Mouse (Mus musculus) kidney, postnatal 14 days (tissue): ENCODE measurements around the gene Brf1.

Experiments
- DNase-seq: peaks from one replicate; pipeline ENCODE4 v3.0.0; 2022; ENCODE audit warnings: mixed read lengths

Brf1 gene

GRCm38 (mm10) chr12:112932647-112933046 lies 67.9 kb downstream of the Brf1 start:
- DNase-seq: no peak

GRCm38 (mm10) chr12:112929562-112930352 lies 70.7 kb downstream of the Brf1 start, which contains the start of gene Jag2:
Gene Jag2, minus strand, starts transcription at chr12:112929776.
- peak; percentile 60 for DNase-seq

GRCm38 (mm10) chr12:112928401-112929241 lies 71.9 kb downstream of the Brf1 start:
- DNase-seq: peak; percentile 48

GRCm38 (mm10) chr12:112927265-112927664 lies 73.2 kb downstream of the Brf1 start:
- peak; percentile 24 for DNase-seq

- no peak for DNase-seq
These were observed 74.6 kb downstream of the Brf1 start for GRCm38 (mm10) chr12:112925950-112926349.

- DNase-seq: no peak
These were observed 78.0 kb downstream of the Brf1 start for GRCm38 (mm10) chr12:112922541-112922940.

- no peak for DNase-seq
These were observed 79.0 kb downstream of the Brf1 start for GRCm38 (mm10) chr12:112921518-112921917.

- DNase-seq: peak; percentile 37
These were observed 82.6 kb downstream of the Brf1 start for GRCm38 (mm10) chr12:112917906-112918305.

- DNase-seq: peak; percentile 39
These were observed 83.0 kb downstream of the Brf1 start for GRCm38 (mm10) chr12:112917486-112917885.

GRCm38 (mm10) chr12:112916698-112917400 lies 83.7 kb downstream of the Brf1 start:
- no peak for DNase-seq

- no peak for DNase-seq
These were observed 84.9 kb downstream of the Brf1 start for GRCm38 (mm10) chr12:112915587-112915986.

GRCm38 (mm10) chr12:112914527-112914926 lies 86.0 kb downstream of the Brf1 start:
- DNase-seq: peak; percentile 64

GRCm38 (mm10) chr12:112912951-112913745 lies 87.4 kb downstream of the Brf1 start:
- no peak for DNase-seq

- no peak for DNase-seq
These were observed 88.8 kb downstream of the Brf1 start for GRCm38 (mm10) chr12:112911701-112912100.
